Mouse (Mus musculus) heart, adult 2 months (tissue): ENCODE data around the gene Grtp1.

Experiments
- CTCF ChIP-seq: fragments of 200-600 bp; IDR thresholded peaks from 2 replicates; pipeline ENCODE4 v1.8.1; 2022; ENCODE audit warnings: antibody characterized with exemption, mild to moderate bottlenecking, moderate library complexity
- EP300 ChIP-seq: fragments of 200-500 bp; IDR thresholded peaks from 2 replicates; pipeline ENCODE4 v1.6.1; 2011; ENCODE audit warnings: low read depth, low read length, control low read depth; ENCODE audit not compliant: insufficient read depth
- POLR2A ChIP-seq: fragments of 200-500 bp; IDR thresholded peaks from 2 replicates; pipeline ENCODE4 v1.6.1; 2011; ENCODE audit warnings: mild to moderate bottlenecking, low read depth, low read length, control low read depth; ENCODE audit not compliant: insufficient read depth

DNA sequence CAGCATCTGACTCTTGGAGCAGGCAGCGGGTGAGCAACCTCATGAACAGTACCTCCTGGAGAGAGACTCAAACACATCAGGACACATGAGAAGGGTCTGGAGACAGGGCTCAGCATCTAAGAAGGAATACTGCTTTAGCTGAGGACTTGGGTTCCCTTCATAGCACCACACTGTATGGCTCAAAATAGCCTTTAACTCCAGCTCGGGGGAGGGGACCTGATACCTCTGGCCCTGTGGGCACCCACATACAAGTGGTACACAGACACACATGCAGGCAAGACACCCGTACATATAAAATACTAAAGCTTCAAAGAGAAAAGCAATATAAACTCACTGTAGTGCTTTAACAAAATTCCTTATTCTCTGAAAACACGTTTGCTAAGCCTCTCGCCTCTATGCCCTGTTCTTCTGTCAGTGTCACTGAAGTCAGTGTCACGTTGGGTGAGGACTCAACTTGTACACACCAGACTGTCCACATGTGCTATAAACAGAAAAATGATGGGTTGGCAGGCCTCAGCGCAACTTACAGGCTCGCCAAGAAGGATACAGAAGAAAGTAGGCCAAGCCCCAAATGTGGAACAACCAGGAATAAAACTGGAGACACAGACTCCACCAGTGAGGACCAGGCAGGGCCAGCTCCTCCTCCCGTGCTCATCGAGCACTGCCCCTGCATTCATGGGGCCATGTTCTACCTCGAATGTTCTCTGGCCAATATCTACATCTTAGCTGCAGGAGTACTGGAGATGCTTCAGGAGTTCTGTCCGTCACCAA is 43.9 kb downstream of the Grtp1 start:
- TF ChIP-seq CTCF = no peak
- 0 out of 2 replicates have a peak, but pooled peaks have one; percentile 37 for TF ChIP-seq EP300
- no peak for TF ChIP-seq POLR2A
